Mouse (Mus musculus): Measurements from ENCODE around the gene Calcb.

DNA sequence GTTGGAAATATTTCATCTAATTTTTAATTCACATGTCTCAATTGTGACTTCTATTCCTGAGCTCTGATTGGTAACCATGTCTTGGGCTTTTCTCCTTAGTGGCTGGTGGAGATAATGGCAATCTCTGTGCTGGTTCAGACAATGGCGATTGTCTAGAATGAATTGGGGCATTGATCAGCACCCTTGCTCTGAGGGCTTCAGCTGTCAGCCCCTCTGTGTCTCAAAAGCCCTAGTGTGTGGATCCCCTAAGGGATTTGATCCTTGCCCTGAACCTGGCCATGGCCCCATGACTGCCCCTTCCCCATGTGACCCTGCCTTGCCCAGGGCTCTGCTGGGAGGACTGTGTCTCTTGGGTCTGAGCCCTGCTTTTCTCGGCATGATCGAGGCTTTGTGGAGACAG, 29.2 kb downstream of the Calcb start:
- no peak for TF ChIP-seq POLR2A (IDR thresholded peaks at IDR 0.05; ENCODE audit: low read depth, low read length)
- no peak for TF ChIP-seq CTCF (conservative IDR thresholded peaks at IDR 0.05; ENCODE audit: insufficient read depth, insufficient read length, low read depth, low read length)

Measured in kidney, adult 2 months (tissue).